Mouse (Mus musculus): ENCODE results near the gene Mrpl23. TPM values are rescaled to one million over a fixed set of nuclear protein-coding genes. Genes with fewer than 3 reads are reported as not detected.

The Mrpl23 gene
- polyA plus RNA-seq, 1 experiment from 2014 or later, result 17.2 TPM

DNA sequence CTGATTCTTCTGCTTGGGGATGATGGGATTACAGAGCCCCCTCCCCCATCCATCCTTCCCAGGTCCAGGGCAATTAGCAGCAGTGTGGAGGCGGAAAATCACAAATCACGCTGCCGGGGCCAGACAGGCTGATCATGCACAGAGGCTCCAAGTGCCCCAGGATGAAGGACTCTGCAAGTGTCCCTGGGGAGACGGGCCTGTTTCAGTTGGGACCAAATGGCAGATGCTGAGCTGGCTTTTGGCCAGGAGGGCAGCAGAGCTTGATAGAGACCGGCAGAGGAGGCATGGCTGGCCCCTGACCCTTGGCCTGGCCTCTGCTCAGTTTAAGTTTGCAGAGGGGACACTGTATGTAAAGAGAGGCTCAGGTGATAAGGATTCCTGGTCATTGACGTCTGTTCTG, 30.7 kb downstream of the Mrpl23 start:
- DNase-seq (ENCODE audit: low spot score) (no peak), ATAC-seq (replicated peaks; ENCODE audit: insufficient number of reproducible peaks, low FRiP score, low TSS enrichment, low read depth) (no peak)
- peaks cover 21% of the 10 kb centered on the region for H3K4me1 ChIP-seq (ENCODE audit: control insufficient read depth, insufficient read depth, low read length)
- H3K9ac ChIP-seq (replicated peaks; ENCODE audit: low read length), result no peak overlapping the region
- no peaks in the 10 kb centered on the region for H3K27me3 ChIP-seq (ENCODE audit: control insufficient read depth, insufficient read depth, low read length)
- no peaks in the 10 kb centered on the region for H3K36me3 ChIP-seq (replicated peaks; ENCODE audit: control insufficient read depth, insufficient read depth, low read depth, low read length)
- no peaks in the 10 kb centered on the region for H3K9me3 ChIP-seq (replicated peaks; ENCODE audit: control insufficient read depth, low read length)
- H3K4me3 ChIP-seq (ENCODE audit: low read depth, low read length), result no peak overlapping the region
- no peak overlapping the region for H3K27ac ChIP-seq (replicated peaks; ENCODE audit: low read depth, low read length)
- 15% methylated on average over 6 of the region's 6 CpGs for WGBS
- H3K4me2 ChIP-seq (ENCODE audit: low read depth, low read length), result no peak overlapping the region

DNA sequence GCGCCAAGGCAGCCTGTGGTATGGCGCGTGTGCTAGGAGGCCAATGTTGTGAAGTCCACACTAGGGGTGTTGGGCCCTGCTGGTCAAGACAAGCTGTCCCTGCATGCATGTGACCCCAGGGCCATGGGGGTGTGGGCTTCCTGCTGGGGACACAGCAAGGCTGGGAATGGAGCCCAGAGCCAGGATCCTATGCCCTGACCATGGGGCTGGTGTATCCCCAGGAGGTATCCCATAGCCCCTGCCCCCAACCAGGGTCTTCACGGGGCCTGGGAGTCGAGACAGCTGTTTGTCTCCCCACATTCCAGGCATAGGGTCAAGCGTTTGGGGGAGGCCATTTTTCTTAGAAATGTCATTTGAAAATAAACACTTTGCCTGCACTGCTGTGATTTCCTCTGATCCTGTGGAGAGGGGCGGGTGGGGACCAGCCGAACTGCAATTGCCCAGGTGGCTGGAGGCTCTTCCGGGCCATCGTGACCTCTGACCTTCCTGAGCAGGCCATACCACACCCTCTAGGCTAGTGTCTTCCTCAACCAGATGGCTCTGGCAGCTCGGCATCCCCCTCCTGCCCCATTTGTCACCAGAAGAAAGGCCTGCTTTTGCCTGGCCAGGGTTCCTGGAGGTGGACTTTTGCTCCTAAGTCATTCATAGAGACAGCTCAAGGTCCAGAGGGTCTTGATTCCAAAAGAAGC, 32.6 kb downstream of the Mrpl23 start:
- H3K9me3 ChIP-seq (replicated peaks; ENCODE audit: control insufficient read depth, low read length), result no peaks in the 10 kb centered on the region
- H3K4me2 ChIP-seq (ENCODE audit: low read depth, low read length), result no peak overlapping the region
- no peaks in the 10 kb centered on the region for H3K27me3 ChIP-seq (ENCODE audit: control insufficient read depth, insufficient read depth, low read length)
- peaks cover 22% of the 10 kb centered on the region for H3K4me1 ChIP-seq (ENCODE audit: control insufficient read depth, insufficient read depth, low read length)
- no peaks in the 10 kb centered on the region for H3K36me3 ChIP-seq (replicated peaks; ENCODE audit: control insufficient read depth, insufficient read depth, low read depth, low read length)
- H3K4me3 ChIP-seq (ENCODE audit: low read depth, low read length), result no peak overlapping the region
- DNase-seq (ENCODE audit: low spot score), result no peak
- no peak overlapping the region for H3K27ac ChIP-seq (replicated peaks; ENCODE audit: low read depth, low read length)
- H3K9ac ChIP-seq (replicated peaks; ENCODE audit: low read length), result no peak overlapping the region
- no peak for ATAC-seq (replicated peaks; ENCODE audit: insufficient number of reproducible peaks, low FRiP score, low TSS enrichment, low read depth)
- 37% methylated on average over 11 of the region's 11 CpGs for WGBS

DNA sequence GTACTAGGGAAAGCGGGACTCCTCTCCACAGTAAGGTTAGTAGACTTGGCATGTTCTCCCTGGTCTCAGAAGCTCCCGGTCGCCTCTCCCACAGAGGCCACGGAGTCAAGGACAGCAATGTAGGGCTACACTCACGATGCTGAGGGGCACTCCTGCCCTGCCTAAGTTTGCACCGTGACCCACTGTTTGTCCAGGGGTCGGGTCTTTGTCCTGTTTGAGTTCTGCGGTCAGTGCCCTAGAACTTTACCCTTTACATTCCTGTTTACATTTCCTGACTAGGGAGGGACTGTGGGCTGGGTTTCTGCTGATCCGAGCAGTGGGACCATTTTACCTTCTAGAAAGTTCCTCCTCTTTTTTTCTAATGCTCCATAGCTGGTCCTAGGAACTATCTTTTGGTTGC, 34.0 kb downstream of the Mrpl23 start:
- Histone ChIP-seq H3K4me2 (ENCODE audit: low read depth, low read length) (no peak overlapping the region), H3K4me1 (ENCODE audit: control insufficient read depth, insufficient read depth, low read length) (peaks cover 17% of the 10 kb centered on the region), H3K9ac (replicated peaks; ENCODE audit: low read length) (no peak overlapping the region), H3K27me3 (ENCODE audit: control insufficient read depth, insufficient read depth, low read length) (no peaks in the 10 kb centered on the region), H3K36me3 (replicated peaks; ENCODE audit: control insufficient read depth, insufficient read depth, low read depth, low read length) (no peaks in the 10 kb centered on the region), H3K27ac (replicated peaks; ENCODE audit: low read depth, low read length) (no peak overlapping the region), H3K4me3 (ENCODE audit: low read depth, low read length) (no peak overlapping the region), H3K9me3 (replicated peaks; ENCODE audit: control insufficient read depth, low read length) (no peaks in the 10 kb centered on the region)
- 78% methylated on average over 9 of the region's 9 CpGs for WGBS
- DNase-seq (ENCODE audit: low spot score) (no peak), ATAC-seq (replicated peaks; ENCODE audit: insufficient number of reproducible peaks, low FRiP score, low TSS enrichment, low read depth) (no peak)

DNA sequence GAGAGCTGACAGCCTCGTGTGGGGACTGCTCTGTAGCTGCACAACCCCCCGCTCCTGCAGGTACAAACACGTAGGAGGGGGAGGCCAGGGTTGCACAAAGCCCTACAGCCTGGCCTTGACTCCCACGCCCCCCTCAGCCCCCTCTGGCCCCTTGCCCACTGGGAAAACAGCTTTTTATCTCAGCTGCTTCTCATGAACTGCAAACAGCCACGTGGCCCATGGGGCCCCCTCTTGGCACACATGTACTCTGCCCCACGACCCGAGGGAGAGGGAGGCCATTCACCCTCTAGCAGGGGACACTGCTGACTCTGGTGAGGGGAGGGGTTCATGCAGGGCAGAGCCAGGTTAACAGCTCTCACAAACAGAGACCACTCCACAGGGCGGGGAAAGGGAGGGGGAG, 36.5 kb downstream of the Mrpl23 start:
- H3K4me3 ChIP-seq (ENCODE audit: low read depth, low read length), result no peak overlapping the region
- no peak for DNase-seq (ENCODE audit: low spot score)
- H3K4me1 ChIP-seq (ENCODE audit: control insufficient read depth, insufficient read depth, low read length), result peaks cover 19% of the 10 kb centered on the region
- no peaks in the 10 kb centered on the region for H3K27me3 ChIP-seq (ENCODE audit: control insufficient read depth, insufficient read depth, low read length)
- H3K9ac ChIP-seq (replicated peaks; ENCODE audit: low read length), result peak overlapping the region; percentile 28
- ATAC-seq (replicated peaks; ENCODE audit: insufficient number of reproducible peaks, low FRiP score, low TSS enrichment, low read depth), result no peak
- 50% methylated on average over 8 of the region's 8 CpGs for WGBS
- no peaks in the 10 kb centered on the region for H3K36me3 ChIP-seq (replicated peaks; ENCODE audit: control insufficient read depth, insufficient read depth, low read depth, low read length)
- H3K4me2 ChIP-seq (ENCODE audit: low read depth, low read length), result no peak overlapping the region
- H3K27ac ChIP-seq (replicated peaks; ENCODE audit: low read depth, low read length), result peak overlapping the region; percentile 20; the same call in 1 of the 2 replicates
- no peaks in the 10 kb centered on the region for H3K9me3 ChIP-seq (replicated peaks; ENCODE audit: control insufficient read depth, low read length)

DNA sequence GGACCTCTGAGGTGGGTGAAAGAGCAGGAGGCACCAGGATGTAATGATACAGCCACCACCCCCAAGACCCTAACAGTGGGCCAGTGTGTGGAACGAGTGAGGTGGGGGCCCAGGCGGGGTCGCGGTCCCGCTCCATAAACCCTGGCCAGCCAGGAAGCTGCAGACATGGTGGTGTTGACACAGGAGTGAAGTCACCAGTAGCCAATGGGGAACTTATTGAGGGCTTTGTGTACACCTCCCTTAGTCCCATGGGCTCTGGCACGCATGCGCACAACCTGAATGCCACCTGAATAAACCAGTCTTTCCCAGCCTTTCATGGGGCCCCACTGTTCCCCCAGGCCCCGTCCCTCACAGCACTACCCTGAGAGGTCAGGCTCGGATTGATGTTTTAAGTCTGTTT, 38.1 kb downstream of the Mrpl23 start:
- Histone ChIP-seq H3K27ac (replicated peaks; ENCODE audit: low read depth, low read length) (peak overlapping the region; percentile 95), H3K9ac (replicated peaks; ENCODE audit: low read length) (no peak overlapping the region), H3K27me3 (ENCODE audit: control insufficient read depth, insufficient read depth, low read length) (no peaks in the 10 kb centered on the region), H3K4me1 (ENCODE audit: control insufficient read depth, insufficient read depth, low read length) (peaks cover 21% of the 10 kb centered on the region), H3K4me3 (ENCODE audit: low read depth, low read length) (no peak overlapping the region), H3K4me2 (ENCODE audit: low read depth, low read length) (no peak overlapping the region), H3K9me3 (replicated peaks; ENCODE audit: control insufficient read depth, low read length) (no peaks in the 10 kb centered on the region), H3K36me3 (replicated peaks; ENCODE audit: control insufficient read depth, insufficient read depth, low read depth, low read length) (no peaks in the 10 kb centered on the region)
- ATAC-seq (replicated peaks; ENCODE audit: insufficient number of reproducible peaks, low FRiP score, low TSS enrichment, low read depth), result no peak; the same call in 1 of the 2 replicates
- WGBS, result 52% methylated on average over 9 of the region's 9 CpGs
- DNase-seq (ENCODE audit: low spot score), result peak; percentile 55

DNA sequence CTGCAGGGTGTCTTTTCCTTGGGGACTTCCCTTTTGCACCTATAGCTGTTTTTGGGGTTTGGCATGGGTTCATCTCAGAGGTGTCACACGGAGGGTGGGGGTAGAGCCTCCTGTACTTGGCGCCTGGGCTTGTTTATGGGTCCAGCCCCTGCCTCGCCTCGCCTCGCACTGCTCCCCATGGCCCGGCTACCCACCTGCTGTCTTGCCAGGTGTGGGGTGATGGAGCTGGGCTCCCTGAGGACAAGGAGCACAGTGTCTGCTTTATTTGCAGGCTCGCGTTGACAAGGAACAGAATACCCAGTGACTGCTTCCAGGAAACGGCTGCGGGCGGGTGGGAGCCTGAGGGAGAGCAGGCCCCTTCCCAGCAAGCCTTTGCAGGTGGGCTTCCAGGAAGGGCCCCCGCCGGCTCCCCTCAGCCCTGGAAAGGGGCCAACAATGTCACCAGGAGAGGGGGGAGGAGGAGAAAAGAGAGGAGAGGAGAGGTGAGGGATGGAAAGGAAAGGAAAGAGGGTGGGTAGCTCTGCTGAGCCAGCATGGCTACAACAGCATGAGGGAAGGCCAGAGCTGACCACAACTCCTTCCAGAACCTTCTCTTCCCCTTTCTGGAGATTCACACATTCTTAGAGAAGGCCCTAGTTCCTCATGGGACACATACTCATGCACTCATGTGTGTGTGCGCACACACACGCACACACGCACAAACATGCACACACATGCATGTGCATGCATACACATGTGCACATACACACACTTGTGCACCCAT, 39.2 kb downstream of the Mrpl23 start:
- Histone ChIP-seq H3K27ac (replicated peaks; ENCODE audit: low read depth, low read length) (peak overlapping the region; percentile 95), H3K27me3 (ENCODE audit: control insufficient read depth, insufficient read depth, low read length) (no peaks in the 10 kb centered on the region), H3K36me3 (replicated peaks; ENCODE audit: control insufficient read depth, insufficient read depth, low read depth, low read length) (no peaks in the 10 kb centered on the region), H3K4me1 (ENCODE audit: control insufficient read depth, insufficient read depth, low read length) (peaks cover 21% of the 10 kb centered on the region), H3K9ac (replicated peaks; ENCODE audit: low read length) (no peak overlapping the region; the same call in none of the 2 replicates), H3K4me2 (ENCODE audit: low read depth, low read length) (no peak overlapping the region), H3K4me3 (ENCODE audit: low read depth, low read length) (no peak overlapping the region), H3K9me3 (replicated peaks; ENCODE audit: control insufficient read depth, low read length) (no peaks in the 10 kb centered on the region)
- 60% methylated on average over 16 of the region's 16 CpGs for WGBS
- no peak for DNase-seq (ENCODE audit: low spot score)
- ATAC-seq (replicated peaks; ENCODE audit: insufficient number of reproducible peaks, low FRiP score, low TSS enrichment, low read depth), result no peak

DNA sequence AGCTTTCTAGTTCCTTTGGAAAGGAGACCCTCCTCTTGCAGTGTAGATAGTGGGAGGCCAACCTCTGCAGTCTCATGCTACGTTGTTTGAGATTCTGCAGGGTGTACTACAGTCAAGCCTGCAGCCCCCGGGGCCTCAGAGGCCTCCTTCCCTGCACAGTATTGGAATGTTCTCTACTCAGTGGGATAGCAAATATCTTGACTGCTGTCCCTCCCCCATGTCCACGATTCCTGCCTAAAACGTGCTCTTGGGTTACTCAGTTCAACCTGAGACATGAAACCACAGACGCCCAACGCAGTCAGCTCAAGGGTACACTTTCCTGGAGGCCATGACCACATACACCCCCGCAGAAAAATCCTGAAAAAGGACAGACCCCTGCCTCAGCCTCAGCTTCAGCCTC, 39.9 kb downstream of the Mrpl23 start:
- H3K27ac ChIP-seq (replicated peaks; ENCODE audit: low read depth, low read length), result peak overlapping the region; percentile 95
- H3K36me3 ChIP-seq (replicated peaks; ENCODE audit: control insufficient read depth, insufficient read depth, low read depth, low read length), result no peaks in the 10 kb centered on the region
- peaks cover 21% of the 10 kb centered on the region for H3K4me1 ChIP-seq (ENCODE audit: control insufficient read depth, insufficient read depth, low read length)
- no peaks in the 10 kb centered on the region for H3K9me3 ChIP-seq (replicated peaks; ENCODE audit: control insufficient read depth, low read length)
- no peak overlapping the region for H3K4me2 ChIP-seq (ENCODE audit: low read depth, low read length)
- peak overlapping the region; percentile 41 for H3K9ac ChIP-seq (replicated peaks; ENCODE audit: low read length)
- WGBS, result 32% methylated on average over 7 of the region's 7 CpGs
- ATAC-seq (replicated peaks; ENCODE audit: insufficient number of reproducible peaks, low FRiP score, low TSS enrichment, low read depth), result peak; percentile 4; the same call in 1 of the 2 replicates
- DNase-seq (ENCODE audit: low spot score), result peak; percentile 55
- H3K27me3 ChIP-seq (ENCODE audit: control insufficient read depth, insufficient read depth, low read length), result no peaks in the 10 kb centered on the region
- no peak overlapping the region for H3K4me3 ChIP-seq (ENCODE audit: low read depth, low read length)

DNA sequence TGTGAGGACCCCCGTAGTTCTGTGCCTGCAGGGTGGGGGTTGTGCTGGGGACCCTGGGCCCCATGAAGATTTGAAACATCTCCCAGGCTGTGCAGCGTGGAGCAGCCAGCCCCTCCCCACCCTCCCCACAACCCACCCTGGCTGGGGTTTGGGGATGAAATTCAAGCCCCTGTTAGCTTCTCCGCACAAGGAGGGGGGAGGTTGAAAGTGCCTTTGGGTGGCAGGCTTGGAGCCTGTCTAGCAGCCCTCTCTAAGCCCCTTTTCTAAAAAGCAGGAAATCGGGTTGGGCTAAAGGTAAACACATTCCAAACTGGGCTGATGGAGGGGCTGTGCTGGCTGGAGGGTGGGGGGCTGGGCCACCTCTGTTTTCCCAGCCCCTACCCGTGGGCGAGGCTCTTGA, 40.5 kb downstream of the Mrpl23 start:
- no peaks in the 10 kb centered on the region for H3K36me3 ChIP-seq (replicated peaks; ENCODE audit: control insufficient read depth, insufficient read depth, low read depth, low read length)
- H3K4me1 ChIP-seq (ENCODE audit: control insufficient read depth, insufficient read depth, low read length), result peaks cover 21% of the 10 kb centered on the region
- H3K27ac ChIP-seq (replicated peaks; ENCODE audit: low read depth, low read length), result peak overlapping the region; percentile 95
- no peak overlapping the region for H3K4me2 ChIP-seq (ENCODE audit: low read depth, low read length)
- no peaks in the 10 kb centered on the region for H3K27me3 ChIP-seq (ENCODE audit: control insufficient read depth, insufficient read depth, low read length)
- H3K9me3 ChIP-seq (replicated peaks; ENCODE audit: control insufficient read depth, low read length), result no peaks in the 10 kb centered on the region
- peak overlapping the region; percentile 41 for H3K9ac ChIP-seq (replicated peaks; ENCODE audit: low read length)
- H3K4me3 ChIP-seq (ENCODE audit: low read depth, low read length), result no peak overlapping the region
- 12% methylated on average over 6 of the region's 6 CpGs for WGBS
- DNase-seq (ENCODE audit: low spot score) (peak; percentile 79), ATAC-seq (replicated peaks; ENCODE audit: insufficient number of reproducible peaks, low FRiP score, low TSS enrichment, low read depth) (peak; percentile 69)
